Mouse (Mus musculus) layer of hippocampus, postnatal 36 days (tissue): Measurements from ENCODE around the gene Tbx4. TPM values are rescaled to one million over a fixed set of nuclear protein-coding genes. Genes with fewer than 3 reads are reported as not detected.

ENCODE experiments used
- DNase-seq, 2 experiments: peaks; one replicate each; pipeline ENCODE4 v3.0.0; 2022
- total RNA-seq, 2 experiments: library from RNA; stranded (reverse); gene quantifications; 2 replicates each; pipeline ENCODE4 v1.2.3; 2021

Gene Tbx4
- total RNA-seq, 2 experiments from 2014 or later, result 0.20 to 0.22 TPM

GRCm38 (mm10) chr11:85857997-85858698 lies 28.1 kb upstream of the Tbx4 start:
- DNase-seq, result no peak

GRCm38 (mm10) chr11:85864363-85864762 lies 21.9 kb upstream of the Tbx4 start:
- no peak for DNase-seq

- no peak for DNase-seq
These were observed 10.0 kb upstream of the Tbx4 start for GRCm38 (mm10) chr11:85876059-85876788.

GRCm38 (mm10) chr11:85884498-85884897 lies 1.7 kb upstream of the Tbx4 start:
- no peak for DNase-seq

- no peak for DNase-seq
These were observed 185 bp downstream of the Tbx4 start for GRCm38 (mm10) chr11:85886429-85886785.

GRCm38 (mm10) chr11:85887273-85887672 lies 1.1 kb downstream of the Tbx4 start:
- DNase-seq, result no peak

- DNase-seq, result no peak
These were observed 1.7 kb downstream of the Tbx4 start for GRCm38 (mm10) chr11:85887801-85888450.

GRCm38 (mm10) chr11:85888451-85888961 lies 2.3 kb downstream of the Tbx4 start:
- DNase-seq, result no peak

GRCm38 (mm10) chr11:85889056-85889729 lies 3.0 kb downstream of the Tbx4 start:
- DNase-seq, result no peak

DNA sequence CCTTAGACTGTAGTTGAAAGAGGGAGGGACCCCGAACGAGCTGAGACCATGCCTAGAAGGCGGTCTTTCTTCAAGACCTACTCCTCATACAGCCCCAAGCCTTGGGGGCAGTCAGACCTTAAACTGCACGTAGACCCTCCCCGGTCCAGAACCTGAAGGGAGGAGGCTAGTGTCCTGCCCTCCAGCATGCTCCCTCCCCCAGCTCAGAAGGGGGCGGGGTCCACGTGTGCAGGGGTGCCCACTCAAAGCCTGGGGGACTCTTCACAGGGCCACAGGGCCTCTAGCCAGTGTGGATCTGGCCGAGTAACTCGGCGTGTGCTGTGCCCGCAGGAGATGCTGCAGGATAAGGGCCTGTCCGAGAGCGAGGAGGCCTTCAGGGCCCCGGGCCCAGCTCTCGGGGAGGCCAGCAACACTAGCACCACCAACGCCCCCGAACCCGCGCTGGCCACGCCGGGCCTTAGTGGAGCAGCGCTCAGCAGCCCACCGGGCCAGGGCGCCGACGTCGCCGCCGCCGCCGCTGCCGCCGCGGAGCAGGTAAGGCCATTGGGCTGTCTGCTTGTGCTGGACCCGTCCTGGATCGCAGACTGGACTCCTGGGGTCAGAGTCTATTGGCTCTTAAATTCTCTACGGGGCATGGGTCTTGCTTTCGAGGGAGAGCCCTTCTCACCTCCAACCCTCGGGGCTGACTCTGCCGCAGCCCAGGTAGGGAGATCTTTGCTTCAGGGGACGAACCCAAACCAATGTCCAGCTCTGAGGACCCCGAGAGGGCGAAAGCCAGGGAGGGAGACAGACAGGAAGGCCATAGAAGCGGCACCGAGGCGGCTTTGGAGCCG lies 3.7 kb downstream of the Tbx4 start:
- no peak for DNase-seq

DNA sequence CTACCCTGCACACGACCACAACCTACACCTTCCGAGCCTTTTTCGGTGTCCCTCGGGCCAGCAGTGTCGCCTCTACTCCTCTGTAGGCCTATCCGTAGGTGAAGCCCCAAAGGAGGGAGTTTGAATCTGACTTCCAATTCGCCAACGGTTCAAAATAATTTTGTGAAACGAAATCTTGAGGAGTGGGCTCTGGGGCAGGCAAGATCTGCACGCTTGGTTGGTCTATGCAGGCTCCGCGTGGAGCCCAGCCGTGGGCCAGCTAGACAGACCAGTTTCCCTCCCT lies 4.3 kb downstream of the Tbx4 start:
- DNase-seq, result no peak

DNA sequence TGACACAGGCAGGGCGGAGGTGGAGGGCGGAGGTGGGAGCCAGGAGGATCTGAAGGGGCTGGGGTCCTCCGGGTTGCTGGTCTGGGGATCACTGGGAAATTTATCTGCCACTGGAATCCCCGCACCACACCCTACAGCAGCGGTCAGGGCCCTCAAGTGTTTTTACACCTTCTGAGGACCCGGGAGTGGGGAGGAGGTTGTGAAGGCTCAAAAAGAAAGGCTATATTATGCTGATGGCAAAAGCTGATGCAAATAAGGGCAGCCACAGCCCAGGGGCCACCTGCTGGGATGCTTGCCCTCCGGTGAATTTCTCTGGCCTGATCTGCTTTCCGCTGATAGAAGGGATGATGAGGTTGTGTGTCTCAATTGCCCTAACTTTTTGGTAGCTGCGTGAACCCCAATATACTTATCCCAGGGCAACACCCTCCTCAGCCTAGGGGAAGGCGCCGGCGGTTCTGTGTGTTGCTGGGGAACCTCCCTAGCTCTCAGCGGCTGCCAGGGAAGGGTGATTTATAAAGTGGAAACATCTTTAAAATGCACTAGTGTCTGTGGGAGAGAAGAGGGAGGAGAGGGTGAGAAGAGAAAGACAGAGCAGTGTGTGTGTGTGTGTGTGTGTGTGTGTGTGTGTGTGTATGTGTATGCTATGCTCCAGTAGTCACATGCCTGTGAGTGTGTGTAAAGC lies 4.9 kb downstream of the Tbx4 start:
- DNase-seq, result no peak

GRCm38 (mm10) chr11:85891692-85892040 lies 5.4 kb downstream of the Tbx4 start:
- DNase-seq, result no peak

DNA sequence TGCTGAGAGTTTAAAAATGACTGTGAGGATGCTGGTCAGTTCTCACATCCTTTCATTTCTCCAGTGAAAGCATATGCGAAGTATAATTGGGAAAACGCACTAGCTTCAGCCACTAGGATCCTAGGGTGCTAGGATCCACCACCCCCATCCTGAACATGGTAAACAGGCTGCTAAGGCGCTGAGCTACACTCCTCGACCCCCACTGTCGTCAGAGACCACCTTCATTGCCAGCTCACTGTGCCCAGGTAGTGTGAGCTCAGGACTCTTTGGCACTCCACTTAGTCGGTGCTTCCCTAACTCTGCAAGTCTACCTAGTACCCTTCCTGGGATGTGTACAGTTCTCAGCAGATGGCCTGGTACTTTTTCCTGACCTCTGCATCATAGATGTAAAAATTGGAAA lies 6.5 kb downstream of the Tbx4 start:
- no peak for DNase-seq

DNA sequence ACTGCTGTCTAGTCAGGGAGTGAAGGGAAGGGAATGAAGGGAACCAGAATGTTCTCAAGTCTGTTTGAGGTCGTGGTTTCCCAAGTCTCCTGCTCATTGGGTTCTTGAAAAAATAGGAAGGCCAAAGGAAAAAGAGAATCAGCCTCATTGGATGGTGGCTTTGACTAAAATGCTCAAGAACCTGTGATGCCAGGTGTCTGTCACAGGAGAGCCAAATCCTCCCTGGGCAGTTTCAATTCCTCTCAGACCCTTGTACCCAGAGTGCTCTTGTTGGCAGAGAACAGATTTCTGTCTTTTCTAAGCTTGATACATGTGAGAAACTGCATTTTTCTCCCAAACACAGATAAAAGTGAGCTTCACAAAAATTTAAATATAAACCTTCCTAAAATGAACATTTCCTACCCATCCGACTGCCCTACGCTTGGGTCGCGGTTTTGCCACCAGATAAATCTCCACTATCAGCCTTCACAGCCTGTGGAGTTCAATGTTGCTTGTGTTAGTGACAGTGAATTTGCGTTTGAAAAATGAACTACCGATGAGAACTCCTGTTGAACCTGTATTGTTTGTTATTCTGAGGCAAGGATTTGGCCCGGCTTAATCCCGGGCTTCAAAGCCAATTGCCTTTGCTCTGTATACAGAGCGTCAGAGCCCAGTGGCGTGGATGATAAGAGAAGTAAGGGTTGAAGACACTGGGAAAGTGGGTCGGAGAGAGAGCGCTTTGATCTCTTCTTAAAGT lies 7.3 kb downstream of the Tbx4 start:
- DNase-seq, result no peak

DNA sequence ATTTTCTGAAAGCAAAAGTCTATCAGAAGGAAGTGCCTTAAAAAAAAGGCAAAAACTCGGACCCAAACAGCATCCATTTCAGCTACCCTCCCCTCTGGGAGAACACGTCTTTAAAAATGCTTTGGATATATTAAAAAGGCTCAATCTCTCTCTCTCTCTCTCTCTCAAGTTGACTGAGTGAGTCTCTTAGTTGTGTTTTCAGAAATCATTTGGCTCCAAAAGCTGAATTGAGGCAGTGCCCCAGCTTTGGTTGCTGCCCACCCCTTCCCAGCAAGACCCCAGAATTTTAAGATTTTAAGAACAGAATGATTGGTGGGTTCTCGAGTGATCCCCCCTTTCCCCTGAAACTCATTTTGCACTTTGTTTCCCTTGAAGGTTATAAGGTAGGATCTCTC lies 7.9 kb downstream of the Tbx4 start:
- no peak for DNase-seq

GRCm38 (mm10) chr11:85894731-85895545 lies 8.7 kb downstream of the Tbx4 start:
- DNase-seq, result no peak

GRCm38 (mm10) chr11:85896335-85896985 lies 10.2 kb downstream of the Tbx4 start:
- DNase-seq, result no peak

DNA sequence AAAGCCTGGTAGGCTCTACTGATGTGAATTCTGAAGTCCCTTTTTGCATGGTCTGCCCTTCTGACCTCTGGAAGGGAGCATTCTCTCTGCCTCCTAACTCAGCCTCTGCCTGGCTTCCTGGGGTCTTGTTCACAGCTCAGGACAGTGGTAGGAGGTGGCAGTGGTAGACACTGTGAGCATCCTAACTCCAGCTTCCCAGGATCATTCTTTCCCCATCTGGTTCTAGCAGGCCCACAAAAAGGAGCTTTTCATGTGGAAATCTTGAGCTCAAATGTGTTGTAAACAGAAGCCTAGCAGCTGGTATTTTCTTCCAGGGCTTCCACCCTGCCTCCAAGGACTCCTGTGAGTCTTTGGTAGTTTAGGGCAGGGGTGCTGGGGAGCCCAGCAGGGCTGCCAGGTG lies 14.1 kb downstream of the Tbx4 start:
- no peak for DNase-seq

DNA sequence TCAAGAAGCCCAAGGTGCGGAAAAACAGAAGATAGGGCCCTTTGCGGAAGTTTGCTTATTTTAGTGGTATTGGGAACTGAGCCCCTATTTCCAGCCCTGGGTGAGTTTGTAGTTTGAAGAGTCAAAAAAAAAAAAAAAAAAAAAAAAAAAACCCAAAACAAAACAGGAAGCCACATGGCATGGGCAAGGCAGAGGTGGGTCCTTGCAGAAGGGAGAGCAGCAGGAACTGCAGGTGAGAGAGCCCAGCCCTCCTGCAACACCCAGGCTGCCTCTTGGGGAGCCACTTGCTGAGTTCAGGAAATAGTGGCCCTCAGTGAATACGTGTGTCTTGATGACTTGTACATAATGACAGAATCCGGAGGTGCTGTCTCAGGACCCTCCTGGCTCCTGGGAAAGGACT lies 23.3 kb downstream of the Tbx4 start:
- no peak for DNase-seq
